Comparison of ENCODE assay signal across 9 mouse cellular contexts in the genomic region with DNA sequence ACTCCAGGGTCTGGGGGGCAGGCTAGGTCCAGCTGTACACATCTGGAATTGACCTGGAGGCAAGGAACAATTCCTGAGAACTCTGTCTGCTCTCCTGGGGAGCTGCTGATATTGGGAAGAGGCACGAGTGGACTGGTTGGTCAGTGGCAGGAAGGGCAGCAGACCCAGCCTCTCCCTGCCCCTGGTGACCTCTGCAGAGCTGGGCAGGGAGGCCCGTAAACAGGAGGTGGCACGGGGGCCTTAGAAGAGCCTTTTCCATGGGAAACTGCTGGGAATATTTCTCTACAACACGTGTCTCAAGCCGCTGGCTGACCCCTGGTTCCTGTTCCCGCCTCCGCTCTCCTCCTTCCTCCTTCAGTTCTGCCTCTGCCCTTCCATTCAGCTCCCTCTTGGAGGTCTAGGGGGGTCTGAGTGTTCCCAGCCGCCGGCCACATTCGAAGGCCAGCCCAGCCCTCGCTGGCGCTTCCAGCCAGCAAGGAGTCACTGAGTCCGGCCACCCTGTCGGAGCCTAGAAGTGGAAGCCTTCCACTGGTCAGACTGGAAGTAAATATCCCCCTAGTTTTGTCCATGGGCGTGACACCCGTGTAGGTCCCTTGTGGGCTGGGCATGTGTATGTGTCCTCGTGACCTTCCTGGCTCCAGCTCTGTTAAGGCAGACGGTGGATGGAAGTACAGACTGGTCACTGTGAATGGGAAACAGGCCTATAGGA. TPM values are rescaled to one million over a fixed set of nuclear protein-coding genes. Genes with fewer than 3 reads are reported as not detected.
A peak's percentile ranks its signal among the peaks of the same experiment; 100 is the strongest.
DNase-seq lines count a peak whose midpoint lies in the region; ATAC-seq and TF ChIP-seq lines count a peak whose summit lies in the region.
"Had no signal": no experiment of that assay in that cellular context is flagged by ENCODE, and none has a peak within 500 bp of the region (broad histone marks: within the 10 kb centered on the region; RNA-seq: fewer than 3 reads in every experiment).

No protein-coding gene starts in this region.

- TF ChIP-seq POLR2A in lung, adult 2 months (IDR thresholded peaks at IDR 0.05; ENCODE audit: borderline replicate concordance, extremely low read depth, low read depth, low read length) = peak; percentile 36; the same call in 1 of the 2 replicates

- peaks cover 11% of the 10 kb centered on the region; the same call in 1 of the 2 replicates for H3K27me3 ChIP-seq in embryonic facial prominence, embryonic 14.5 days (replicated peaks; ENCODE audit: control insufficient read depth, insufficient read depth, low read length)

- H3K36me3 ChIP-seq in embryonic facial prominence, embryonic 14.5 days (ENCODE audit: control insufficient read depth, insufficient read depth, low read length) = no peaks in the 10 kb centered on the region

- H3K9ac ChIP-seq in embryonic facial prominence, embryonic 14.5 days (ENCODE audit: low read depth, low read length) = 0 out of 2 replicates have a peak overlapping the region, but pooled peaks have one; percentile 22

- no peak overlapping the region for H3K4me2 ChIP-seq in embryonic facial prominence, embryonic 14.5 days (ENCODE audit: low read depth, low read length)

- ATAC-seq in embryonic facial prominence, embryonic 14.5 days (ENCODE audit: low read depth) = no peak
- ATAC-seq in inflammation-experienced regulatory T-cells, adult 6 months = no peak

- H3K4me3 ChIP-seq in embryonic facial prominence, embryonic 14.5 days (ENCODE audit: low read depth, low read length) = no peak overlapping the region
- no peak overlapping the region for H3K4me3 ChIP-seq in lung, adult 2 months (replicated peaks; ENCODE audit: extremely low read depth, low read depth, low read length)

- no peaks in the 10 kb centered on the region for H3K9me3 ChIP-seq in embryonic facial prominence, embryonic 14.5 days (ENCODE audit: control insufficient read depth, low read length)

- intact Hi-C loops in heart, postnatal 36 days (cut with DNase I) = loop anchor here (10.0 kb wide), 1 partner anchor 86 kb away; no protein-coding TSS in a partner anchor

- WGBS in embryonic facial prominence, embryonic 14.5 days = 46% methylated on average over 18 of the region's 18 CpGs
- 38% methylated on average over 18 of the region's 18 CpGs for WGBS in lung, adult 2 months

- peak; percentile 62 for DNase-seq in adipocyte (ENCODE audit: low spot score)
- DNase-seq in embryonic facial prominence, embryonic 14.5 days (ENCODE audit: low spot score) = no peak
- DNase-seq in heart, postnatal 36 days = peak; percentile 63 to 79
- peak; percentile 34 for DNase-seq in lung, adult 2 months
- DNase-seq in right cerebral cortex, postnatal 25 days = no peak
- DNase-seq in right cerebral cortex, postnatal 36 days (ENCODE audit: low spot score in 2 of 2) = no peak
- DNase-seq: thymus, adult 2 months had no signal

- no peak for TF ChIP-seq CTCF in lung, adult 2 months (IDR thresholded peaks at IDR 0.05; ENCODE audit: insufficient read depth, low read length)

- H3K27ac ChIP-seq in embryonic facial prominence, embryonic 14.5 days (replicated peaks; ENCODE audit: low read depth, low read length) = peak overlapping the region; percentile 45
- H3K27ac ChIP-seq: macrophage had no signal

- peaks cover 36% of the 10 kb centered on the region for H3K4me1 ChIP-seq in embryonic facial prominence, embryonic 14.5 days (ENCODE audit: control insufficient read depth, insufficient read depth, low read length)
- peaks cover 13% of the 10 kb centered on the region for H3K4me1 ChIP-seq in lung, adult 2 months (ENCODE audit: control insufficient read depth, insufficient read depth, low read length)

RNA-seq across cellular contexts. Expression of a gene that starts 5.0 kb away (rescaled TPM):
- 0.84 and 2.3 TPM in 2 replicates for polyA plus RNA-seq in embryonic facial prominence, embryonic 14.5 days (2014; fragmentation: Nextera tagmentation; extraction: Ambion mirVana)
- 1 to 10 TPM in 1 of 2 experiments, under 1 TPM in 1; 0.97 to 1.8 TPM for total RNA-seq in heart, postnatal 36 days (2021)
- polyA plus RNA-seq in lung, adult 2 months (2012; rRNA removed) = 2.8 and 5.6 TPM in 2 replicates
- not detected for polyA plus RNA-seq in inflammation-experienced regulatory T-cells, adult 6 months (2017; shearing (Covaris generic))
- polyA plus RNA-seq: macrophage had no signal

RNA-seq across cellular contexts. Expression of a gene that starts 5.7 kb away (rescaled TPM):
- polyA plus RNA-seq in embryonic facial prominence, embryonic 14.5 days (2014; fragmentation: Nextera tagmentation; extraction: Ambion mirVana) = 17.8 and 20.5 TPM in 2 replicates
- total RNA-seq in heart, postnatal 36 days (2021) = 10 to 100 TPM; 39.8 to 50.8 TPM
- polyA plus RNA-seq in lung, adult 2 months (2012; rRNA removed) = 33.6 and 41.2 TPM in 2 replicates
- polyA plus RNA-seq in inflammation-experienced regulatory T-cells, adult 6 months (2017; shearing (Covaris generic)) = under 1 TPM in 2 of 3 experiments, not detected in 1; 0.24 to 0.32 TPM
- polyA plus RNA-seq: macrophage had no signal

RNA-seq across cellular contexts. Expression of a gene that starts 21.5 kb away (rescaled TPM):
- 3.6 and 4.4 TPM in 2 replicates for polyA plus RNA-seq in embryonic facial prominence, embryonic 14.5 days (2014; fragmentation: Nextera tagmentation; extraction: Ambion mirVana)
- 10 to 100 TPM; 10.3 to 15.3 TPM for total RNA-seq in heart, postnatal 36 days (2021)
- 82.2 and 87.8 TPM in 2 replicates for polyA plus RNA-seq in lung, adult 2 months (2012; rRNA removed)
- 1 to 10 TPM; 3.4 to 9.3 (median 3.9) TPM for polyA plus RNA-seq in inflammation-experienced regulatory T-cells, adult 6 months (2017; shearing (Covaris generic))

Comparison
In these comparisons a context has a peak if more than half of its experiments do, and no peak if none do; other contexts are left out.
1. DNase-seq: peak in adipocyte (single experiment), heart, postnatal 36 days (2 of 2) and lung, adult 2 months (single experiment); none in embryonic facial prominence, embryonic 14.5 days (single experiment), right cerebral cortex, postnatal 25 days (single experiment) and right cerebral cortex, postnatal 36 days (0 of 2).
2. RNA of a gene that starts 5.7 kb away (polyA plus RNA-seq): 33.6 to 41.2 TPM in lung, adult 2 months and 17.8 to 20.5 TPM in embryonic facial prominence, embryonic 14.5 days; 0.24 to 0.32 TPM in inflammation-experienced regulatory T-cells, adult 6 months; every median in the first group is over 10 times any median in the second.